9 mouse cellular contexts compared by ENCODE assay signal in genomic region chr4:149396433-149397306, GRCm38 (mm10). TPM values are rescaled to one million over a fixed set of nuclear protein-coding genes. Genes with fewer than 3 reads are reported as not detected.
DNase-seq lines count a peak whose midpoint lies in the region; ATAC-seq lines count a peak whose summit lies in the region.
"Had no signal": no experiment of that assay in that cellular context is flagged by ENCODE, and none has a peak within 500 bp of the region (broad histone marks: within the 10 kb centered on the region; RNA-seq: fewer than 3 reads in every experiment).

No protein-coding gene starts in this region.

- no peaks in the 10 kb centered on the region for H3K27me3 ChIP-seq in heart, embryonic 13.5 days (replicated peaks)

- H3K4me3 ChIP-seq in heart, embryonic 13.5 days: 0 out of 2 replicates have a peak overlapping the region, but pooled peaks have one; percentile 2

- H3K4me2 ChIP-seq in heart, embryonic 13.5 days: peak overlapping the region; percentile 45

- H3K9me3 ChIP-seq in heart, embryonic 13.5 days: no peaks in the 10 kb centered on the region

- 20% methylated on average over 21 of the region's 21 CpGs for WGBS in heart, embryonic 13.5 days

- peaks cover 89% of the 10 kb centered on the region for H3K4me1 ChIP-seq in heart, embryonic 13.5 days

- H3K36me3 ChIP-seq in heart, embryonic 13.5 days: peaks cover 25% of the 10 kb centered on the region

- H3K27ac ChIP-seq in heart, embryonic 13.5 days (replicated peaks): peak overlapping the region; percentile 87

- intact Hi-C loops in heart, postnatal 36 days (cut with DNase I): no loop called here

- H3K9ac ChIP-seq in heart, embryonic 13.5 days: peak overlapping the region; percentile 58

- no peak for DNase-seq in heart, postnatal 36 days
- peak; percentile 57 to 58 for DNase-seq in right cerebral cortex, adult 2 months (ENCODE audit: low spot score in 2 of 2)
- DNase-seq in right cerebral cortex, postnatal 25 days: no peak
- peak; percentile 31 to 35 for DNase-seq in layer of hippocampus, postnatal 36 days
- peak; percentile 36 for DNase-seq in yolk sac, embryonic 10.5 days (ENCODE audit: low spot score)
- no peak for DNase-seq in urinary bladder, postnatal 10 days (ENCODE audit: low spot score)
- DNase-seq in ovary, postnatal 10 days (ENCODE audit: low spot score): no peak

- no peak for ATAC-seq in heart, embryonic 13.5 days (ENCODE audit: extremely low read depth, insufficient number of reproducible peaks, low FRiP score, low TSS enrichment)

RNA-seq across cellular contexts. Expression of gene Ube4b, which starts 29.9 kb away (rescaled TPM):
- polyA plus RNA-seq in heart, embryonic 13.5 days (2015; fragmentation: Nextera tagmentation; extraction: Ambion mirVana): 29.9 and 32.3 TPM in 2 replicates
- total RNA-seq in heart, postnatal 36 days (2021): 10 to 100 TPM; 48.6 to 50.6 TPM
- 100 to 1,000 TPM; 100 TPM for total RNA-seq in layer of hippocampus, postnatal 36 days (2021)

RNA-seq across cellular contexts. Expression of gene Rbp7, which starts 58.1 kb away (rescaled TPM):
- polyA plus RNA-seq in heart, embryonic 13.5 days (2015; fragmentation: Nextera tagmentation; extraction: Ambion mirVana): 3.6 and 3.9 TPM in 2 replicates
- total RNA-seq in heart, postnatal 36 days (2021): 10 to 100 TPM; 76.3 to 81.1 TPM
- not detected for total RNA-seq in layer of hippocampus, postnatal 36 days (2021)
- total RNA-seq: common myeloid progenitor, adult 5-6 weeks had no signal

Comparison
In these comparisons a context has a peak if more than half of its experiments do, and no peak if none do; other contexts are left out.
1. DNase-seq: peak in right cerebral cortex, adult 2 months (2 of 2), layer of hippocampus, postnatal 36 days (2 of 2) and yolk sac, embryonic 10.5 days (single experiment); none in heart, postnatal 36 days (0 of 2), right cerebral cortex, postnatal 25 days (single experiment), urinary bladder, postnatal 10 days (single experiment) and ovary, postnatal 10 days (single experiment).
2. RNA of gene Rbp7, which starts 58.1 kb away (total RNA-seq): 76.3 to 81.1 TPM in heart, postnatal 36 days; not detected in layer of hippocampus, postnatal 36 days; every median in the first group is over 10 times any median in the second.